Mouse (Mus musculus): ENCODE results near the gene Chst5.

Chst5 gene

DNA sequence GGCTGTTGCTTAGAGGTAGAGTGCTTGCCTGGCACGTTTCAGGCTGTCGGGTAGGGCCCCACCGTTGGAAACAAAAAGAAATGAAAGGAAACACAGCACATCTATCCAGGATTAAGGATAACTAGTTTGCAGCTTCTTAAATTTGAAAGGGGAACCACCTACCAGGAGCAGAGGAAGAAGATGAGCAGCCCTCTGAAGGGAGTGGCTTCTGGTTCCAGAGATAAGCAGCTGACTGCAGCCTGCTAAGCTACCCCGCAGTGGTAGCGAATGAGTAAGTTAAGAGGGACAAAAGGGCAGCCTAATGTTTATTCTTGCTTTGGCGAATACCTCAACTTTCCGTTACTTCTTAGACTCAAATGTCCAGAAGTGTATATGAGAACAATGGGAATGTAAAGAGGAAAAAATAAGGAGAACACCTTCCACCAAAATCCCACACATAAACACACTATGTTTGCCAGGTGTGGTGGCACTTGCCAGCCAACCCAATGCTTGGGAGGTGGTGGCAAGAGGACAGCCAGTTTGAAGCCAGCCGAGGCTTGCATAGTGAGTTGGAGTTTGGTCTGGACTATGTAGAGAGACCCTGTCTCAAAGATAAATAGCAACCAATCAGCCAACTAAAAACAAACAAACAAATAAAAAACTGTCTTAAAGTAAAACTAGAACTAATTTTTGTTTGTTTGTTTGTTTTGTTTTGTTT lies 19.5 kb upstream of the Chst5 start:
- DNase-seq (ENCODE audit: low read depth): no peak

DNA sequence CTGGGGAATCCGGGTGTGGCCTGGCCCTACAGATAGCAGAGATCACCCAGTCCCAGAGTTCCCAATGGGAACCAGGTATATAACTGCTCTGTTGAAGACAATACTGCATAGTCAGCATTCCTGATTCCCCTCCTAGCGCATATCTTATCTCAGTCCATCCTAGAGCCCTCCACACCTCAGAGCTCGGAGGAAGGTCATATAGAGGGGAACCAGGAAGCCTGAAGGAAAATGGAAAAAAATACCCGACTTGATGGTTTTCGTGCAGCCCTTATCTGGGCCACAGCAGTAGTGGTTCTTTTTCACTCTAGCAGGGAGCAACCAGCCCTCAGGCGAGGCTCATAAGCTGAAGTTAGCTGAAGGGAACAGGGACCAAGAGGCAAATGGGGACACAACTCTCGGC lies 14.7 kb upstream of the Chst5 start:
- DNase-seq (ENCODE audit: low read depth): no peak

DNA sequence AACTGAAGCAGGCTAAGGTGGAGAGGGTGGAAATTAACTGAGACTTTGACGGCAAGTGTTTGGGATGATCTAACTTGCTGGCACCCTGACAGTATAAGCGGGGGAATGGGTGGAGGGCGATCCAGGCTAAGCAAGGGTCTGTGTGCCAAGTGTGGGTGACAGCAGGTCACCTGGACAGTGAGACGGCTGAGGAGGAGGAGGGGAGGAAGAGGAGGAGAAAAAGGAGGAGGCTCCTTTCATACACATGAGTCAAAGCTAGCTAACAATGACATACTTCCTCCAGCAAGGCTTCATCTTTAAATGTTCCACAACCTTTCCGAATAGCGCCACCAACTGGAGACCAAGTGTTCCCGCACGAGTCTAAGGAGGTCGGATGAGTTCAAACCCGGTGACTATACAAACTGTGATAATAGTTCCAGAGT lies 13.1 kb upstream of the Chst5 start:
- peak; percentile 53 for DNase-seq (ENCODE audit: low read depth)

DNA sequence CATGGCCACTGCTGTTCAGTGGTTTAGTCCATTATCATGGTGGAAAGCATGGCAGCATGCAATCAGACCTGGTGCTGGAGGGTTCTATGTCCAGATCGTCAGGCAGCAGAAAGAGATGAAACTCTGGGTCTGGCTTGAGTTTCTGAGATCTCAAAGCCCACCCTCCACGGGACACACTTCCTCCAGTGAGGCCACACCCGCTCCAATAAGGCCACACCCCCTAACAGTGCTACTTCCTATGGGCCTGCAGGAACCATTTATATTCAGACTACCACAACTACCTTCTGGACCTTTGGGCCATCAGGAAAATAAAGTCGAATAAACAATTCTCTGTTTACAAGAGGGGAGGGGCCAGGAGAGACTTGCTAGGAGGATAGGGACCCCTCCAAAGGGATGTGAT lies 10.7 kb upstream of the Chst5 start:
- no peak for DNase-seq (ENCODE audit: low read depth)

DNA sequence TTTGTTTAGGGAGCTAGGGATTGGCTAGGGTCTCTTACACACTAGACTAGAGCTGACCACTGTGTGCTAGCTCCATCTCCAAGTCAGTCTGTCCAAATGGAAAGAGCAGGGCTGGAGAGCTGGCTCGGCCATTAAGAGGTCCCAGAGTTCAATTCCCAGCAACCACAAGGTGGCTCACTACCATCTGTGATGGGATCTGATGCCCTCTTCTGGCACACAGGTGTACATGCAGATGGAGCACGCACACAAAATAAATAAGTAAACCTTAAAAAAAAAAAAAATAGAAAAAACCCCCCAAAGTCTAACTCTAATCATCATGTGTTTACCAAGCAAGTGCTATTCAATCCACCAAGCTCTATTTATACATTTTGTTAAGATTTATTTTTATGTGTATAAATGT lies 9.4 kb upstream of the Chst5 start:
- DNase-seq (ENCODE audit: low read depth): no peak

DNA sequence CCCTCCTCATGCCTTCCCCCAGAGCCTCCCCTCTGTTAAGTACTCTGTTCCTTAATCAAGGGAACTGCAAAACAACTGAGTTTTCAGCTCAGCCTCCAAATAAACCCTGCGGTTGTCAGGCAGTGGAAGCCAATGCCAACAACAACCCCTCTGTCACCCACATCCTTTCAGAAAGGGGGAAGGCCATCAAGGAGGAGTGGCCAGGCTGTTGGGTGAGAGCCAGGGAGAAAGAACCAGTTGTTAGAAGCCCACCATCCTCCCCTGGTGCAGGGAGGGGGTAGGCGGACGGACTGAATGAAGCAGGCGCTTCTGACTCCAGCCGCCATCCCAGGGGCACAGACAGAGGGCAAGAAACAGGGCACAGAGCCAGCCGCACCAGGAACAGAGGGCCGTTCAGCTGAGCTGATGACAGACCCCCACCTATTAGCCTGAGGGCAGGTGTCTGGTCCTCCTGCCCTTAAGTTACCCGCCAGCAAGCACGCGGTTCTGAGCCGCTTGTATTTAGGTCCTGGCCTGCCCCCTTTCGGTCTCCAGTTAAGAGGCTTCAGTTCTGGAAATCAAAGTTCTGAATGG lies 2.7 kb upstream of the Chst5 start:
- DNase-seq (ENCODE audit: low read depth): no peak

DNA sequence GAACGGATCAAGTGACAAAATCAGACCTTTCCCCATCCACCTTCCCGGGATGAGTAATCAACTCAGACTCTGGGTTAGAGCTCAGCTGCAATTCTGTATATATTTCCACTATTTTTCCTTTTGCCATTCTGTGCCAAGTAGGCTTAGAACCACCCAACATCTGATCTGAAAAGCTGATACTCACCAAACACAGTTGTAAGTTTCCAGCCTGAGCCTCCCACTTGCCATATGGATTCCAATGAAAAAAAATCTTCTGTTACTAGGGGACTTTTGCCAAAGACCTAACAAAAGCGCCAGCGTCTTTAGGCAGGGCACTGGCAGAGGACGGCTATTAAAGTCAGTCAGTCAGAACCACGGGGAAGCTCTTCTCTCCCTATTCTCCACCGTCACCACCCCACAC lies 1.3 kb upstream of the Chst5 start:
- no peak for DNase-seq (ENCODE audit: low read depth)

DNA sequence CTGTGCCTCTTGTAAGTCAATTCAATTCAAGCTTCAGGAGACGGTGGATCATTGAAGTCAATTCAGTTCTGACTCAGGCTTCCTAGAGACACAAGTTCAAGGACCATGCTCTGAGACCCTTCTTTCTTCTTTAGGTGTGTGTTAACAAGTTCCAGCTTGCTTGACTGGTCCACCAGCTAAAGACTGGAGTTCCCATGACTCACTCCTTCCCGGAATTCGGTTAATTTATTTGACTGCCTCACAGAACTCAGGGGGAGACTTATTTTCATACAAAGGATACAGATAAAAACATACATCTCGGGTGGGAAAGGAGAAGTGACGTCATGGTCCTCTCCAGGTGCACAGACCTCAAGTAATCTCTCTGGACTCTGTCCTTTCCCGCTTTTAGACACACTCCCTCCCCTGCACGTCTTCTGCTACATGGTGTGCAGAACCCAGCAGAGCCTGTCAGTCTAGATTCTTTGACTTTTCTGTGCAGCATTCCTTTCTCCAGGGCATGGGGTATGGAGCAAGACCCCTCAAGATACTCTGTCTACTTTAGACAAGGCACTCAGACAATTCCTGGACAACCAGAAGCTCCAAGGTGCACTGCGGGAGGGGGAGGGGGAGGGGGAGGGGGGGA lies 4.6 kb downstream of the Chst5 start:
- DNase-seq (ENCODE audit: low read depth): no peak

DNA sequence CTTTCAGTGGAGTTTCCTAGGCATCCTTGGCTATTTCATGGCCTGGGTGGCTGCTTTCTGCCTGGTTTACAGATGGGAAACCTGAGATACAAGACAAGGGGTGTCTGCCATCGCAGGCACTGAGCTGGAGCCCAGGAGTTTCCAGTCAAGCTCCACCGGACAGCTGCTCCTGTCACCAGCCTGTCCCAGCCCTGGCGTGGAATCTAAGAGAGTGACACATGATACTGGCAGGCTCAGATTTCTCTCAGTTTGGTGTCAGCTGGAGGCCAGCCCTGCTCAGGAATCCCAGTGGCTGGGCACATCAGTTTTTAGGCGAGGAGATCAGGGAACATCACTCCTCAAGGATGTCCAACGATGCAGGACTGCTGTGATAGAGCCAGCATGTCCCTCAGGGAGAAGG lies 8.2 kb downstream of the Chst5 start:
- no peak for DNase-seq (ENCODE audit: low read depth)

DNA sequence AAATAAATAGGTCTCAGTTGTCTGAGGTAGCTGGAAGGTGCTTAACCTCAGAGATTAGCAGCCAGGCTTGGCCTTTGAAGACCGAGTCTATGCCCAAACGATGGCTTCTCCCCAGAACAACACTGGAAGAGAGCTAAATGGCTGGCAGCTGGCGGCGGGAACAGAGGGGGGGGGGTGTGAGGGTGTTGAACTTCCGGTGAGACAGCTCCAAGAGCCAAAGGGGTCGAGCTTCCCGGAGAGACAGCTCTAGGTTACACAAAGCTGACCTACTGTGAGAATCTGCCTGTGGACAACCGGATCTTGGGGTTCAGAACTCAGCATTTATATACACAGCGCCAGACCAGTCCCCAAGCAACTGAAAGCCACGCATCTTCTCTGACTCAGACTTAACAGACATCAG lies 11.7 kb downstream of the Chst5 start:
- DNase-seq (ENCODE audit: low read depth): no peak

DNA sequence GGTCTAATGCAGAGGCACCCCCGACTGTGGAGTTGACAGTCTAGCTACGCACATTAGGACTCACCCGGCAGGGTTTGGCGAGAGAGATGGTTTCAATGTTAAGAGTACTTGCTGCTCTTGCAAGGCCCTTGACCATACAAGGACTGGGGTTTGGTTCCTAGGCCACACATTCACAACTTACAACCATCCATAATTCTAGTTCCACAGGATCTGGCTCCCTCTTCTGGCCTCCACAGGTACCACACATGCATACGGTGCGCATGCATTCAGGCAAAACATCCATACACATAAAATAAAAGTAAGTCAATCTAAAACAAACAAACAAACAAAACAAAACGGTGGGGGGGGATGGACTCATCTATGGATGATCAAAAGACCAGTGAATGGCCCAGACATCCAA lies 15.3 kb downstream of the Chst5 start:
- no peak for DNase-seq (ENCODE audit: low read depth)

DNA sequence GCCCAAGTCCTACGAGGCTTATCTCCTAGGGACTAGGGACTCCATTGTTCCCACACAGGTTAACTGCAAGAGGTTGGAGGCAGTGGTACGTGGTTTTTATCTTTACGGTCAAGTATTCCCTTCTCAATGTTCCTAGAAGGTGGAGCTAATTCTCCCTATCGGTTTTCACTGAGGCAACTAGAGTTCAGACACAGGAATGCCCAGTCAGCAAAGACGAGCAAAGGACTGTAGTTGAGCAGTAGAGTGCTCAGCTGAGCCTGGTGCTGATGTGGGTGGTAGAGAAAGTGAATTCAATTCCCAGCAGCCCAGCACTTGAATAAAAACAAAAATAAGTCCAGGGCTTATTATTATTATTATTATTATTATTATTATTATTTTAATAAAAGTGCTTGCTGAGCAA lies 17.6 kb downstream of the Chst5 start:
- no peak for DNase-seq (ENCODE audit: low read depth)

DNA sequence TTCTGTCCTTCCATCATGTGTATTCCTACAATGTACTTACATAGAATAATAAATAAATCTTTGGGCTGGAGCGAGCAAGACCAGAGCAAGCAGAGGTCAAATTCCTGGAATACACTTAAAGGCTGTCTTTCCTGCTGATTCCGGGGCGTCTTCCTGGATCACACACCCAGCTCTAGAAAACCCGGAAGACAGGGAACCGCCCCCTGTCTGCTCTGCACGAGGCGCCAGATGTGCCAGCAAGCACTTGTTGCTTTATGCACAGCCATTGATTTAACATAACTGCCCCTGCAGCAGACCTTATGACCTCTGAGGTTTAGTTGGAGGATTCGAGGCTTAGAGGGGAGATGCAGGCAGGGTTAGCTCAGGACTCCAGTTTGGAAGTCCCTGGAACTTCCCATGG lies 18.3 kb downstream of the Chst5 start:
- DNase-seq (ENCODE audit: low read depth): no peak

DNA sequence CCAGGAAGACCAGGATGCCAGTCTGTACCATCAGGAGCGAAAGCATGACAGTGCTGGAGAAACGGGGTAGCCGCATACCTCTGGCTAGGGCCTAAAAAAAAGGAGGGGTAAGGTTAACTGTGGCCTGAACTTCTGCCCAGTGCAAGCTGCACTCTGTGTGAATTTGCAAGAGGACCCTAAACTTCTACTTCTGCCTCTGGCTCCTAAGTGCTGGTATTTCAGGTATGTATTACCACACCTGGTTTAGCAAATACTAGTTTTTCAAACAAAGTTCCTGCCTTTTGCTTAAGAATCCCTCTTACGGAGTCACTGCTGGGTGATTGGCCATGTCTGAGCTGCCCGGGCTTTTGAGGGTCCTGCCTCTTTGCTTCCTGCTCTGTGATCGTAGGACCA lies 19.3 kb downstream of the Chst5 start:
- no peak for DNase-seq (ENCODE audit: low read depth)

DNA sequence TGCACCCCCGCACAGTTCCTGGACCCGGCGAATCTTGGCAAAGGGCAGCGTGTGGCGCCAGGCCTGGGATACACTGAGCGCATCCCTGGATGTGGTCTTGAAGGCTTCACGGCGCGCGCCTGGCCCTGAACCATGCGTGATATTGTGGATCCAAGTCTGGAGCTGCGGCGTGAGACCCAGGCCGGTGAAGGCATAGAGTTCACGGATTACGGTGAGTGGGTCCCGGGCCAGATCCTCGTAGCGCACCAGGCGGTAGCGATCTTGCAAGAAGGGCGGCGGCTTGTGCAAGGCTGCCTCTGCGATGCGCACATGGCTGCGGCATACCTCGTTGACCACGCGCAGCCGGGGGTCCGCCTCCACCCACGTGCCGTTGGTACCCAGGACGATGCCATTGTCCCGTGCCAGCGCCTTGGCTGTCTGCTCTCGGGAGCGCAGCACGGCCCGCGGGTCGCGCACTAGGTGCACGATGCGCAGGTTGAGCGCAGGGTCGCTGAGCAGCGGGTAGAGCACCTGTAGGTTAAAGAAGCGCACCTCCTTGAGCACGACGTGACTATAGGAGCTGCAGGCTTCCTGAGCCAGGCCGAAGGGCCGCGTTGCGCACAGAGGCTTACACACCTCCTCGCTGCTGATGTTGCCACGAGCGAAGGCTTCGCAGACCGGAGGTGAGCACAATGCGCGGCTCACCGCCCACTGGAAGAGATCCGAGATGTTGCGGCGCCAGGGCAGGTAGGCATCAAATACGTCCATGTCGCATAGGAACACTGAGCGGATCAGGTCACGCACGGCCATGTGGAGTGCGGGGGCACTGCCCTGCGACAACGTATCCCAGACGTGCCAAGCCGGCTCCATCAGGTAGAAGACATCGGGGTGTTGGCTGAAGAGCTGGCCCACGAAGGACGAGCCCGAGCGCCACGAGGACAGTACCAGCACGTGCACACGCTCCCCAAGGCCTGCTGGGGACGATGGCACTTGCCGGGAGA lies 20.0 kb downstream of the Chst5 start:
- DNase-seq (ENCODE audit: low read depth): no peak

DNA sequence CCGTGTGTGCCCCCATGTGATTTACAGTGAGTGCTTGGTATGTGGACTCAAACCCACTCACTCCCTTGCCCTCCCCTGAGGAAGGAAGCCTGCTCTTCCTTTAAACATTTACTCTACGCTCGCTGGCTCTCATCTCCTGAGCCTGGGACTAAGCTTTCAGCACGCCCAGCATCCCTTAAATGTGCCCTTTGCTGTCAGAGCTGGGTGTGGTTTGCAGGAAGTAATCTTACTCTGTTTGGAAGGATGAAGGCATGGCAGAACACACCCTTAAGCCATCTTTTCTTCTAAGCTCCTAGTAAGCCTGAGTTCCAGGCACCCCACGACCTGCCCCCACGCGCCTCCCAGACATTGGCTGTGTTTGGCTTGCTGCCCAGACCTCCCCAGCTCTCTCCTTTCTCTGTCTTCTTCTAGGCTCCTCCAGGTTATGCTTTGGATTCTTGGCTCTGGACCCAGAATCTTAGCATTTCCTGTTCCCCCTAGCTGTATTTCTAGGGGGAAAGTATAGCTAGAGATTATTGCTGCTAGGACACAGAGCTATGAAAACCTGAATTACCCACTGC lies 22.1 kb downstream of the Chst5 start:
- DNase-seq (ENCODE audit: low read depth): no peak

DNA sequence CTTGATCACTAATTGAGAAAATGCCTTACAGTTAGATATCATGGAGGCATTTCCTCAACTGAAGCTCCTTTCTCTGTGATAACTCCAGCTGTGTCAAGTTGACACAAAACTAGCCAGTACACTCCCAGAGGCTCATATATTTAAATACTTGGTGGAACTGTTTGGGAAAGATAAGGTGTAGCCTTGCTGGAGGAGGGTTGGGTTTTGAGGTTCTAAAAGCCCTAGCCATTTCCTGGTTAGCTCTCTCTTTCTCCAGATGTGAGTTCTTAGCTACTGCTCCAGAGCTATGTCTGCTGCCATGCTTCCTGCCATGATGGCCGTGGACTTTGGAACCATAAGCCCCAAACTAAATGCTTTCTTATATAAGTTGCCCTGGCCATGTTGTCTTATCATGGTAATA lies 22.8 kb downstream of the Chst5 start:
- DNase-seq (ENCODE audit: low read depth): no peak

DNA sequence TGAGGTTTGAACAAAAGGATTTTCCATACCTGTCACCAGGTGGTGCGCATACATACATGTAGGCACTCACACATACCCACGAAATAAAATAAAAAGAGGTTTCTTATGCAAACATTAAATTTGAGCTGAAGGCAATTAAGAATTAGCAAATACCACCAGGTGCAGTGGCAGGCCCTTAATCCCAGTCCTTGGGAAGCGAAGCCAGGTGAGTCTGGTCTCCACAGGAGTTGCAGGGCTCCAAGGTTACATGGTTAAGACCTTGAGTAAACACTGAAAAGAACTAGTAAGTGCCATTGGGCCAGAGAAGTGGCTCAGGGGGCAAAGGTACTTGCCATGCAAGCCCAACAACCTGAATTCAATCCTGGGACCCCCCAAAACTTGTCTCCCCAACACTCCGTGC lies 26.6 kb downstream of the Chst5 start:
- no peak for DNase-seq (ENCODE audit: low read depth)

DNA sequence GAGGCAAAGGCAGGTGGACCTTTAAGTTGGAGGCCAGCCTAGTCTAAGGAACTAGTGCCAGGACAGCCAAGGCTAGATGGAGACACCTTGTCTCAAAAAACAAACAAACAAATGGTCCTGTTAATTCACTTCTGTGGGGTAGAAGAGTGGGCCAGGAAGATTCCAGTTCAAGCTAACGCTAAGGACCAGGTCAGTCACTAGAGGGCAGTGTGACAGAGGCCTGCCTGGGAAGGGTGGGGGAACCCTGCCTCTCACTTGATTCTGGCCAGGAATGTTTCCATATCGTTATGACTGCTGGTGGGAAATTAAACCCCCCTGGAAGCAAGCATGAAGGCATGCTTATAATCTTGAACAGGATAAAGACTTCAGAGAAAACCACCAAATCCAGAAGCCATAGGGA lies 28.7 kb downstream of the Chst5 start:
- peak; percentile 19 for DNase-seq (ENCODE audit: low read depth)

DNA sequence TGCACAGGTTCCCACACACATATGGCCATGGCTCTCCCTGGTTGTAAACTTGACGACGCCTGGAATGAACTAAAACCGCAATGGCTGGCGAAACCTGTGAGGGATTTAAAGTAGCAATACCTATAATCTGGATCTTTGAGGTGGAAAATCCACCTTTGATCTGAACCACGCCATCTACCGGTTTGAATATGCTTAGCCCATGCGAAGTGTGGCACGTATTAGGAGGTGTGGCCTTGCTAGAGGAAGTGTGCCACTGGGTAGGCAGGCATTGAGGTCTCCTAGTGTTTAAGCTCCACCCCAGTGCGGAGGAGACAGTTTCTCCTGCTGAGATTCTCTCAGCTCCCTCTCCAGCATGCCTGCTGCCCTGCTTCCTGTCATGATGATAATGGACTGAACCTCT lies 32.5 kb downstream of the Chst5 start:
- no peak for DNase-seq (ENCODE audit: low read depth)

DNA sequence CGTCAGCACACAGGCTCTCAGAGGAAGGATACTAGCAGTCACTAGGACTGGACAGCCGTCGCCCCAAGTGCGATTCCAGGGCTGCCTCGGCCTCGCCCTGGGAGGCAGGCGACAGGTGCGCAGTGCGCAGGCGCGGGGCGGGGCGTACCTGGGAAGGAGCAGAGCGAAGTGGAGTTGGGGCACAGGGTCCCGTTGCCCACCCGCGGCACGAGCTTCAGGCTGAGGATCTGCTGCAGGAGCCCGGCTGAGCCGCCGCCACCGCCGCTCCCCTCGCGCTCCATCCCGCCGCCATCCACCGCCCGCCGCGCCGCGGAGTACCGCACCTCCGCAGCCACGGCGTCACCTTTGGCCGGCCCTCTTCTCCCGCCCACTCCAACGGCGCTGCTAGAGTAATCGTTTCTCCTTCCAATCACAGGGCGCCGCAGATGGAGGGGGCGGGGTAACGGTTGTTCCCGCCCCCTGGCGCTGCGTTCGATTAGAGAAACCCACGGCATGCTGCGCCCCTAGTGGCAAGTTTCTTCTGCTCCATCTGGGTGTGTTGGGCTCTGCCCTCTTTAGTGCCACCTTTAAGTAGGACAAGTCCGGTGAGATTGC lies 33.8 kb downstream of the Chst5 start, which contains the start of gene Tmem170:
Tmem170 (minus strand) TSS at position 396 of the 594 bp plus-strand sequence.
- peak; percentile 99 for DNase-seq (ENCODE audit: low read depth)

DNA sequence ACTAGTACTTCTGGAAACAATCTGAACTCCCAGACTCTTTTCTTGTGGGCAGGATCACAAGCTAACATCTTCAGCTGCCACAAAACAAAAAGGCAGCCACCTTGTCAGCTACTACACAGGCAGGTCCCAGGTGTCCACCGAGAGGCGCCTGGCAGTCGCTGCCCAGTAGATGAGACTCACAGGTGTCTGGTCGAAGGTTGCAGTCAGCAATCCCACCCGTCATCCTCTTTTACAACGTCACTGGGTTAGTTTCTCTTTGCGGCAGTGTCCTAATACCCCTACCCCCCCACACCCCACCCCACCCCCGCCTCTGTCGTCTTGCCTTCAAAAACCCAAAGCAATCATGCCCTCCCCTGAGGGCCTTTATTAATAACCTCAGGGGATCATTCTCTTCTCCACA lies 34.5 kb downstream of the Chst5 start:
- DNase-seq (ENCODE audit: low read depth): no peak

Measured in c-Kit-positive CD71-negative TER-119-negative erythroid progenitor cells, embryonic 14.5 days (primary cell).